Mouse (Mus musculus): ENCODE measurements around the gene Mitf.

Mitf gene

DNA sequence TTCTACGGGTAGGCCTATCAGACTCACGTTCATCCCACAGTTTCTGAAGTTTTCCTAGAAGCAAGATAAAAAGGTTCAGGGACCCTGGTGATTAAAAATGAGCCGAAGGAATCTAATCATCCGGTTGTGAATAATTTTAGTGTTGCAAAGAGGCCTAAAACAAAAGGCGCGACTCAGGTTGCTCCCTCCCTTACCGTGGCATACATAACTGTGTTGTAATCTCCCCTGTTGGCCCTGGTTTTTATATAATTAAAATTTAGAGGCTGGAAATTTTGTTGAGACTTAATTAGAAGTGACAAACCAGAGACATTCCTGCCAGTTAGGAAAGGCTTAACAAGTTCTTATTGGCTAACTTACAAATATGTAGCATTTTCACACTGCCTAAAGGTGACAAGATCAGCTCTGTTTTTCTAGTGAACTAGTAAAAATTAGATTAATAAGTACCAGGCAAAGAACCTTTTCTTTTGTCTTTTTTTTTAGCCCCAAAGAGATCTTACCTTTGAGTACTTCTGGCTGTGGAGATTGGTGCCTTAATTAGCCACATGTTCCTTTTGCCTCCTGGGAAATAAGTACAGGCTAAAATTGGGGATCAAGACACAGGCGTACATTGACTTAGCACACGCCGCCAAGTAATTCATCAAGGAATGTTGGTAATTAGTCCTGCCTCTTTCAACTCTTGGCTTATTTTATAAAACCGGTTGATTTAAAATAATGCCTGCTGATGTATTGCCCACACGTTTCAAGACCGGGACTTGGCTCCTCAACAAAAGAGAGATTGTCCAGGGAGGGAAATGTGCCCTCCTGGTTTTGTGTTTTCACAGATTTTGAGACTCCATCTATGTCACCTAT is 143.4 kb downstream of the Mitf start:
- no peak for DNase-seq (ENCODE audit: low read depth)

DNA sequence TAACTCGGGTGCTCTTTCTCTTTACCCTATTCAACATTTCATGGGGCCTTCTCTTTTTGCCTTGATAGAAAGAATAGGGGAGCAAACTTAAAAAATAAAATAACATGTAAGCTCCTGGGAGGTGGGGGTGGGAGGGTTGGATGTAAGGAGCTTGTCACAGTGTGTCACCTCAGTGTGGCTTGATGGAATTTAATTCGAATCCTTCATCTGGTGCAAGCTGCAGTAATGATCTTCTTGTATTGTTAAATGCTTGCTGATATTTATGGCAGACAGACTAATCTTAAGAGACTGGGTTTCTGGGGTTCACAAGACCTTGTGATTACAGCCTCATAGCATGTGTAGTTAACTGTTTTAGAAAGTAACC is 144.0 kb downstream of the Mitf start:
- DNase-seq (ENCODE audit: low read depth), result no peak

GRCm38 (mm10) chr6:97951711-97952110 is 144.9 kb downstream of the Mitf start:
- DNase-seq (ENCODE audit: low read depth), result no peak

DNA sequence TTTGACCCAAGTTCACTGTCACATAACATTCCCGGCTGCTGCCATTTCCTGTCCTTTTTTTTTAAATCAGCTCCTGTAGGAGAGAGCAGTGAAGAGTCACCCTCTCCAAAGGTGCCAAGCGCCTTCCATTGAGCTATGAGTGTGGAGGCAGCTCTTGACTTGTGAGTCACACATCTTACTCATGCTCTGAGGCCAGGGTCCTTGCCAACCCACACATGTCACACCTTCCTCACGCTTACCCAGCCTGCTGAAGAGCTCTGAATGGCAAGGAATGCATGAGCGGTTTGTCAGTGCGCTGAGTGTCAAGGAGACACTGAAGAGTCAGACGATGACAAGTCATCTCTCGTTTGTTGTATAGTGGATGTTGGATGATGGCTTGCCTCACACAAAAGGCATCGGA is 146.0 kb downstream of the Mitf start:
- DNase-seq (ENCODE audit: low read depth), result no peak

GRCm38 (mm10) chr6:97956121-97956520 is 149.3 kb downstream of the Mitf start:
- DNase-seq (ENCODE audit: low read depth), result no peak

- DNase-seq (ENCODE audit: low read depth), result no peak
Observed at GRCm38 (mm10) chr6:97956636-97957035, 149.8 kb downstream of the Mitf start.

GRCm38 (mm10) chr6:97958276-97958675 is 151.4 kb downstream of the Mitf start:
- DNase-seq (ENCODE audit: low read depth), result no peak

- no peak for DNase-seq (ENCODE audit: low read depth)
Observed at GRCm38 (mm10) chr6:97961776-97962175, 154.9 kb downstream of the Mitf start.

DNA sequence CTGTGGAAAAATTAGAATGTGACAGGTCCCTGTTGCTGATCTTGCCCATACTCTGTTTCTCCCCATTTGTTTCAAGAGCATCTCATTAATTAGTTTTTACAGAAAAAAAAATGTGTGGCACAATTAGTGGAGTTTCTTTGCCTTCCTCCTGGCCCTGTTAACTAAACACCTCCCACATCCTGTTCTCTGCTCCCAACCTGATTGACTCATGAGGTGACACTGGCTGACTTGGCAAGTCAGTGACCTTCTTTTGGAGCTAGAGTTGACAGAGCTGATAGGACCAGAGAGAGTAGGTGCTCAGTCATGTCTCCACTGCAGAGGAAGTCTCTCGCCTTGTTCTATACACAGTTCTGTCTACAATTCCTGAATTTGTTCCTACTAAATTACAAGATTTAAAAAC is 155.5 kb downstream of the Mitf start:
- DNase-seq (ENCODE audit: low read depth), result no peak

GRCm38 (mm10) chr6:97964750-97965149 is 157.9 kb downstream of the Mitf start:
- no peak for DNase-seq (ENCODE audit: low read depth)

DNA sequence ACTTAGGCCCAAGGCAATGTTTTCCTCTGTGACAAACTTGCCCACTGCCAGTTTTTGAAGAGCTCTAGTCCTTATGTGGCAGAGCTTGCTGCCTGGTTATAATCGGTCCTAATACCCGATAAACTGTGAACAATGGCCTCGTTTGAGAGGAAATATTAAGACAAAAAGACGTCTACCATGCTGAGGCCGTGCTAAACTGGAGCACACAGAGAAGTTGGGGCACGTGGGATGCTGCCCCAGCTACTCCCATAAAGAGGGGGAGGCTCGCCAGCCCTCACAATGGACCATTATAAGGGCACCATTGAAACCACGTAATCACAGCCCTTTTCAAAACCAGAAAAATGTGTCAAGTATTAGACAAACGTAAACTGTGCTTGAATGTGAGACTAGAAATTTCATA is 174.8 kb downstream of the Mitf start:
- DNase-seq (ENCODE audit: low read depth), result no peak

DNA sequence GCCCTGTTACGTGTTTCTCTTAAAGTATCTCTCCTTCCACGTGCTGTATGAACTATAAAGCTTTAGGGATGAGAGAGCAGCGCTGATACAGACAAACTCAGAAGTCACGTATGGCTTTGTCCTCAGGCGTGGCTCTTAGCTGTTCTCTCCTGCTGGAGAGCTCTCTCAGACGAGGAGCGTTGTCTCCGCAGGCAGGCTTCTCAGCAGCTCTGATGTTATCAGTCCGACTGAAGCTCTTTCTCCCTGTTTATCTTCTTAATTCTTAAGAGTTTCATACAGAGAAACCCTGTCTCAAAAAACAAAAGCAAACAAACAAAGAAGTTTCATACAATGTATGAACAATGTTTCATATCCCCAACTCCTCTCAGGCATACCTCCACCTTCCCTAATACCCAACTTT is 178.8 kb downstream of the Mitf start:
- no peak for DNase-seq (ENCODE audit: low read depth)

- DNase-seq (ENCODE audit: low read depth), result no peak
Observed at GRCm38 (mm10) chr6:97986417-97986816, 179.6 kb downstream of the Mitf start.

DNA sequence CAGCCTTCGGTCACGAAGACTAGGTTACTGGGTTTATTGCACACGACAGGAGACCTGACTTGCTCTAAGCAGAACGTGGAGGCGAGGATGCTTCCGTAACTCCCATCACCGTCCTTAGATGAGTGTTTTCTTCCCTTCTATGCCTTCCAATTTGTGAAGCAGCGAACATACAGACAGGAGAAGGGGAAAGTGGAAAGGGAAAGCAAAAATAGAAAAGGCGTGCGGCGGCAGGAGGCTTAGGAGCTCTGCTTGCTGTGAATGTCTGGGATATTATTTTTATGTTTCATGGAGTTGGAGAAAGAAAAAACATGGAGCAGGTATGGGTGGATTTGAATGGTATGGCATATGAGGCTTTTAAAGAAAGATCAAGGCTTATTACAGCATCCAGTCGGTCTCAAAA is 186.7 kb downstream of the Mitf start:
- DNase-seq (ENCODE audit: low read depth), result no peak

GRCm38 (mm10) chr6:97995606-97996307 is 188.9 kb downstream of the Mitf start:
- no peak for DNase-seq (ENCODE audit: low read depth)

DNA sequence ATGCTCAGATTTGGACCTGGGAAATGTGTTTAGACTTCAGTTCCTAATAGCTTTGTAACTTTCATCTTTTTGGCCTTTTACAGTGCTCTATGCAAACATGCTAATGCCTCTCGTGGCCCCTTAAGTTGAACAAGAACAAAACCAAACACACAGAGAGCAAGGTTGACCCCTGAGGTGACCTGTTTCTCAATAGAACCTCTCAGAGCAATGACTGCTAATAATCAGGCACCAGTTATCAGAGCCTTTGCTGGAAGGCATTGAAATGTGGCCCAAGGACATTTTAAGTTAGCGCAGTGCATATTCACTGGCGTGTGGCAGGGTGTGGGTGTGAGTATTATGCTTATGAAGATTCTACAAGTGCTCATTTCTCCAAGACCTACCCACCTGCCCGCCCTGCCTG is 194.7 kb downstream of the Mitf start:
- no peak for DNase-seq (ENCODE audit: low read depth)

GRCm38 (mm10) chr6:98003114-98003513 is 196.3 kb downstream of the Mitf start:
- DNase-seq (ENCODE audit: low read depth), result peak; percentile 65

DNA sequence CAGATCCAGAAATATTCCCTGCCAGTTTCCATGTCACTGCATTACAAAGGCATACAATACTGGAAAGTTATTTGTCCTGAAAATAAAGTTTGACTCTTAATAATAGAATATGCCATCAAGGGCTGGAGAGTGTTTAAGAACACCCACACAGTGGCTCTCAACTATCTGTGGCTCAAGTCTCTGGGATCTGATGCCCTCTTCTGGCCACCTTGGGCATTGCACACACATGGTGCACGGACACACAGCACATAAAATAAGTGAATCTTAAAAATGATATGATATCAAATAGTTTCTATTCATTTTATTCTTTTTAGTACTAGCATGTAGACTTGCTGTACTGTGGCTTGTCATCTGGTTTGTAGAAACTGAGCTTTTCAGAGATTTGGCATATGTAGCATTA is 198.7 kb downstream of the Mitf start:
- peak; percentile 34 for DNase-seq (ENCODE audit: low read depth)

DNA sequence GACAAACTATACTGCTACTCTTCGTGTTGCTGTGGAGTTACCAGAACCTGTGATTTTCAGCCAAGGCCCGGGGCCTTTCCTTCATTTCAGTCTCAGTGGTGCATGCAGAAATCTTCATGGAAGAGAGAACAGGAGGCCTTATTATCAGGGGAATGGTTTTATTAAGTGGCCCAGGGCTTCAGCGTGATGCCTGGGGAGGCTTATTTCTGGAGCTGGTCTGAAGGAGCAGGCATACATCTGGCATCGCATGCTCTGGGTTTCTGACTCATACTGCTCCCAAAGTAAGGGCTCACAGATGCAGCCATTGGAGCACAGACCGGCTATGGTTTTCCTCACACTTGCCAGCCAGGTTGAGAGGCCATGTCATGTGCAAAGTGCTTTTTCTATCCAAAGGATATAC is 208.2 kb downstream of the Mitf start:
- DNase-seq (ENCODE audit: low read depth), result peak; percentile 9

- DNase-seq (ENCODE audit: low read depth), result no peak
Observed at GRCm38 (mm10) chr6:98015819-98016218, 209.0 kb downstream of the Mitf start.

DNA sequence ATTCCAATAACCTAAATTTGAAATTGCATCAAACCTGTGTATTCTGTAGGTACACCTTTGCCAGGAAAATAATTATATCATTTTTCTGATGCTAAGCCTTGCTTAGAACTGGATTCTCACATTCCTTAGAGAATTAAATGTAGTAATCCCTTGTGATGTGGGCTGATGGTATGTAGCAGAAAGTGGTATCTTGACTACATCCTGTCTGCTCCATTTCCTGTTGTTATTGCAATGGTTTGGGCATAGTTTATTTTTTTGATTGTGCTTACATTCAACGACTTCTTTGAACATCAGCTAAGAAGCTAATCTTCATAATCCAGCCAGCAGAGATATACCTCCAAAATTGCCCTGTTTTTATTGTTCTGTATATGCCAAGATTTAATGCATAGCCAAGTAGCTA is 217.0 kb downstream of the Mitf start:
- DNase-seq (ENCODE audit: low read depth), result peak; percentile 34

DNA sequence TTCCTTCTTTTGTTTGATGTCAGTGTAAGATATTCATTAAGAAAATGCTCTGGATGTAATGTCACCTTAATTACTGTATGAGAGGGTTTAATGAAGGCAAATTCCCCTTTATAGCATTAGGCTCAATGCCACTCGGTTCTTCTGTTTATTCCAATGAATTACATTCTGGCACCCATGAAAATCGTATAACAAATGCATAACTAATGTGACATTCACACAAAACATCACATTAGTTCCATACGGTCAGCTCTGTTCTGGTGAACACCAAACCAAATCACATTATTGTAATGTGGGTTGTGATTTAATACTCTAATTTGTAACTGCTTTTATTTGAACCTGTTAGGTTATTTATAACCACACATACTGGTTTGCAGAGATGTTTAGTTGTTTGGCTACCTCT is 231.7 kb downstream of the Mitf start:
- DNase-seq (ENCODE audit: low read depth), result no peak

DNA sequence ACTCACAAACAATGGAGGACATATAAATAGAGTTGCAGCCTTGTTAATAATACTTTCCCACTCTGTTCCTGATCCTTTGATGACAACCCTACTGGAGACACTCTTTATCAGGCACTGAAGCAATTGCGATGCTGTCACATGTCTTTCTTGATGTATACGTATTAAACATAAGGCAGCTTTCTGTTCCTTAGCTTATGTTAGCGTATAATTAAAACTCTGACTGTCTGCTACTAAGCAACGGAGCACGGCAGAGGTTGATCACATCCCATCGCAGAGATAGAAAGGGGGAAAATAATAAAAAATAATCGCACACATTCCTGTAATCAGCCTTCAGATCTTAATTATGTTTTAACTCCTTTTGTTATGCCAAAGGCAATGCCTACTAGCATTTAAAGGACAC is 234.9 kb downstream of the Mitf start:
- DNase-seq (ENCODE audit: low read depth), result no peak
